Mouse (Mus musculus) left cerebral cortex, postnatal 36 days (tissue): ENCODE results near the gene Ifng. TPM values are rescaled to one million over a fixed set of nuclear protein-coding genes. Genes with fewer than 3 reads are reported as not detected.
A peak's percentile ranks its signal among the peaks of the same experiment; 100 is the strongest.

Source experiments
- DNase-seq, 2 experiments: peaks; one replicate each; pipeline ENCODE4 v3.0.0; 2021 to 2022; ENCODE audit warnings: low spot score in 2 of 2, mixed read lengths in 1 of 2
- intact Hi-C: fragments of 180-260 bp; cut with DNase I; formaldehyde crosslinking; loops from one replicate; pipeline ENCODE4 v1.15.1; 2025
- total RNA-seq, 2 experiments: library from RNA; stranded (reverse); gene quantifications; 2 replicates each; pipeline ENCODE4 v1.2.3; 2021

Ifng gene
- total RNA-seq, 2 experiments from 2014 or later = not detected

DNA sequence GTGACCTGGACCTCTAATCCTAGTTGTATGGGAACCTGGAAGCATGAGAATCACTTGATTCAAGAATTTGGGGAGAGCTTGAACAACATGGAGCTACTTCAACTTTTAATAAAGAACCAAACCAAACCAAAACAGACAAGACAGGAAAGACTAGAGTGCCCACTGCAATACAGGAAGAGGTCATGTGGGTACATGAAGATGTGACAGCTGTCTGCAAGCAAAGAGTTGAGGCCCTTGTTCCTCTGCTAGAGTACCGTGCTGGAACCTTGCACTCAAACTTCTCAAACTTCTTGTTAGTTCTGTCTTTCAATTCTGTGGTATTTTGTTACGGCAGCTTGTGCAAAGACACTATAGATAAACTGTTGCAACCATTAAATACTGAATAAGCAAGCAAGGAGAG, 36.5 kb downstream of the Ifng start:
- intact Hi-C loops = no loop called here
- no peak for DNase-seq

DNA sequence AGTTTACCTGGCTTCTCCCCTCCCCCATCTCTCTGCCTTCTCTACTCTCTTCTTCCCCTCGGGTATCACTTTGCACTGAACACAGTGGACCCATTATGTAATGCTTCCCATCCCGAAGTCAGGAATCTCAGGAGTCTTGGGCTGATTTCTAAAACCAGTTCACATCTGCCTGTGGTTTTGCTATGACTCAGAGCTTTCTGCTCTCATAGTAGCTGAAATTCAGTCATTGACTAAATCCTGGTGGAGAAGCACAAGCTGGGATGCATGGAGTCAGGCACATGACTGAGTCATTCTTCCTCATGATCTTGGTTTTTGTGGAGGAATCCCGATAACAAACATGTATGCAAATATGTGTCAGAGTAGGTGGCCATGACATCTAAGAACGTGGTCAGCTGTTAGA, 38.4 kb downstream of the Ifng start:
- intact Hi-C loops = no loop called here
- DNase-seq = peak; percentile 4 to 5

DNA sequence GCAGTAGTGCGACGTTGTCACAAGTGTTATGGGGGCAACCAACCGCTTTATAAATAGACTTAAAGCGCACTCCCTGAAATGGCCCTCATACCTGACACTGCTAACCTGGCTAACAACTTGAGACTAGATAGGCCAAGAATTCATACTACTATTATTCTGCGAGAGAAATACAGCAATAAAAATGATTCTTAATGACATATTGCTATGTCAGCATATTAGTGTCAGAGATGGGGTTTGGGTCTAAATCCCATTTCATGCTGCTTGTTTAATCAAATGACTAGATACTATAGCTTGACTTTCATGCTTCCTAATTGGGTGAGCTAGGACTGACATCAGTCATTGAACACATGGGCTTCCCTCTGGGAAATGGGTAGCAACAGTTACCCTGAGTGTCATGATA, 39.3 kb downstream of the Ifng start:
- intact Hi-C loops = no loop called here
- no peak for DNase-seq

DNA sequence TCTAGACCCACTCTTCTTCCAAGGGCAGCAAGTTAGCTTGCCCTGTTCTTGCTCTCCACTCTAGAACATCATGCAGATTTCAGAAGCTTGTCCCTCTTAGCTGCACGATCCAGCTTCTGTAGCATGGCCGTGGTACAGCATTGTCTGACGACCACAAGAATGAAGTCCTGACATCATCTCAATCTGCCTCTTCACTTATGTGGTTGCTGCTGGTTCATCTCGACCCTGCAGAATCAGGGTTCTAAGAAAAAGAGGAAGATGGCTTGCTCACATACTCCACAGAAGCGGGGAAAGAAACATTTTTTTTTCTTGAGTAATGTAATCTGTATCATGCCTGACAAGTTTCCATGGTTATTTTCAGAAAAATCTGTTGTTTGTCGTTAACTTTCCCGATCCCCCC, 39.9 kb downstream of the Ifng start:
- no peak for DNase-seq

DNA sequence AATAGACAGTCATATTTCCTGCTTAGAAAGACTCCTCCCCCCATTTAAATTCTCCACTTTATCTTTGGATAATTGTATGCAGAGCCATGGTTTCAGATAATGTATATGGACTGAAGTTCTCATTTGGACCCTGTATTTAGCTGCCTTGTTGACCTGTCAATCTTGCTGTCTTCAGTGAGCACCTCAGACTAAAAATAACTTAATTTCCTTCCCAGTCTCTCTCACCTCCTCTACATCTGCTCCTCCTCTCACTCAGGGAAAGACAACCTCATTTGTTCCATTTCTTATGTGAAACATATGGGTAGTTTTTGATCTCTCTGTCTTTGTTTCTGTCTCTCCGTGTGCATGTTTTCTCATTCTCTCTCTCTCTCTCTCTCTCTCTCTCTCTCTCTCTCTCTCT, 53.3 kb downstream of the Ifng start:
- intact Hi-C loops = no loop called here
- DNase-seq = no peak

More for the DNA sequence above, 39.9 kb downstream of the Ifng start:
- intact Hi-C loops = no loop called here

DNA sequence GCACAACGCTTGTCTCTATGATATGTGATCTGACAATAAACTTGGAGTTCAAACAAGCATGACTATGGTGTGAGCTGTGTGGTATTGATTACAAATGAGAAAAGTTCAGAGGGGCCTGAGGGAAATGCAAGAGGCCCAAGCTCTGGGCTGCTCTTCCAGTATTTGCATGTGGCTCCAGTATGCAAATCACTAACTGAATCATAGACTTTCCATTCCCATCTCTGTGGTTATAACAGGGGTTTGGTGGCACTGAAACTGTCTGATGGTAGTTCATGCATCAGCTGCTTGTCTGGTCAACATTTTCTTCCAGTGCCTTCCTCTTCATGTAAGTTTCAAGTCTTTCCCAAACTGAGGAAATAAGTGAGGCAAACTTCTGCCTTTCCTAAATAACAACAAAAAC, 54.5 kb downstream of the Ifng start:
- intact Hi-C loops = no loop called here
- no peak for DNase-seq

Other genes starting within 250 kb of the Ifng start
- gene Il22, start 236.1 kb upstream of the Ifng start, total RNA-seq = not detected
- gene Gm32717, start 200.3 kb upstream of the Ifng start, total RNA-seq = under 1 TPM; 0.76 to 0.84 TPM
- gene Gm32802, start 182.4 kb upstream of the Ifng start, total RNA-seq = under 1 TPM; 0.76 to 0.84 TPM
- gene Iltifb, start 146.0 kb upstream of the Ifng start, total RNA-seq = not detected
- not detected for gene Gm9040, start 114.1 kb upstream of the Ifng start, total RNA-seq
- gene Gm9044, start 108.6 kb upstream of the Ifng start, total RNA-seq = not detected
- not detected for gene Gm9045, start 103.2 kb upstream of the Ifng start, total RNA-seq
- not detected for gene Gm9046, start 97.8 kb upstream of the Ifng start, total RNA-seq
- not detected for gene Gm9048, start 92.4 kb upstream of the Ifng start, total RNA-seq
- gene Gm9049, start 86.9 kb upstream of the Ifng start, total RNA-seq = not detected